Mouse (Mus musculus) heart, postnatal 0 days (tissue): ENCODE measurements around the gene Lzts2.
A peak's percentile ranks its signal among the peaks of the same experiment; 100 is the strongest.

Experiments
- CTCF ChIP-seq: IDR thresholded peaks from 2 replicates; pipeline ENCODE4 v1.5.1; 2016; ENCODE audit warnings: antibody characterized with exemption, control low read depth, low read depth
- EP300 ChIP-seq: IDR thresholded peaks from 2 replicates; pipeline ENCODE4 v1.6.1; 2016; ENCODE audit warnings: antibody characterized with exemption, low read depth

- TF ChIP-seq CTCF (peak; percentile 33), EP300 (0 out of 2 replicates have a peak, but pooled peaks have one; percentile 25)
These were observed 3.1 kb downstream of the Lzts2 start for GRCm38 (mm10) chr19:45017216-45017771.
